Mouse (Mus musculus): ENCODE measurements around the gene Ccdc69. TPM values are rescaled to one million over a fixed set of nuclear protein-coding genes. Genes with fewer than 3 reads are reported as not detected.
A peak's percentile ranks its signal among the peaks of the same experiment; 100 is the strongest.
"Not testable (repeated sequence)": the region's sequence is repeated elsewhere in the genome, so short reads cannot be mapped to it uniquely, and the experiment has no call there.

The Ccdc69 gene
- polyA plus RNA-seq, 1 experiment from 2014 or later: 0.36 TPM

DNA sequence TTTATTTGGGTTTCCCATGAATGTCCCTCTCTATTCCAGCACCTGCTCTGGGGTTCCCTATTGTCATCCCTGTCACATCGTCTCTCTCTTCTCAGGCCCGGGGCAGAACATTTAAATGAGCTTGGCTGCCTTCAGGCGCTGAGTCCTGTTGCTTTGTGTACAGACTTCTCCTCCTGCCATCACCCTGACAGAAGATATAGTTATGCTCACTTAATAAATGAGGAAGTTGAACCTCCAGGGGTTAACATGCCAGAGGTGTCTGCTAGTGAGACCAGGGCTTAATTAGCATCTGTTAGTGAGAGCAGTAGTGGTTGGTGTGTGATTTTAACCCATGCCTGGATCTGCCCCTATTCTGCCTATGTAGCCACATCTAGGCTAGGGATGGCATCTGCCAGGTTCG lies 21.9 kb upstream of the Ccdc69 start:
- Histone ChIP-seq H3K27ac (ENCODE audit: low read depth, low read length) (no peak overlapping the region), H3K27me3 (ENCODE audit: control insufficient read depth, insufficient read depth, low read length) (no peaks in the 10 kb centered on the region), H3K4me1 (replicated peaks; ENCODE audit: control insufficient read depth, insufficient read depth, low read length) (peaks cover 4% of the 10 kb centered on the region; the same call in 1 of the 2 replicates), H3K36me3 (ENCODE audit: control insufficient read depth, insufficient read depth, low read length) (no peaks in the 10 kb centered on the region), H3K9me3 (ENCODE audit: control insufficient read depth, low read length) (no peaks in the 10 kb centered on the region), H3K4me2 (ENCODE audit: low read depth, low read length, severe bottlenecking) (no peak overlapping the region), H3K4me3 (ENCODE audit: low read depth, low read length) (no peak overlapping the region), H3K9ac (ENCODE audit: low read length) (no peak overlapping the region)
- 37% methylated on average over 4 of the region's 4 CpGs for WGBS
- no peak for ATAC-seq (replicated peaks; ENCODE audit: low FRiP score)
- DNase-seq (ENCODE audit: low spot score): no peak

DNA sequence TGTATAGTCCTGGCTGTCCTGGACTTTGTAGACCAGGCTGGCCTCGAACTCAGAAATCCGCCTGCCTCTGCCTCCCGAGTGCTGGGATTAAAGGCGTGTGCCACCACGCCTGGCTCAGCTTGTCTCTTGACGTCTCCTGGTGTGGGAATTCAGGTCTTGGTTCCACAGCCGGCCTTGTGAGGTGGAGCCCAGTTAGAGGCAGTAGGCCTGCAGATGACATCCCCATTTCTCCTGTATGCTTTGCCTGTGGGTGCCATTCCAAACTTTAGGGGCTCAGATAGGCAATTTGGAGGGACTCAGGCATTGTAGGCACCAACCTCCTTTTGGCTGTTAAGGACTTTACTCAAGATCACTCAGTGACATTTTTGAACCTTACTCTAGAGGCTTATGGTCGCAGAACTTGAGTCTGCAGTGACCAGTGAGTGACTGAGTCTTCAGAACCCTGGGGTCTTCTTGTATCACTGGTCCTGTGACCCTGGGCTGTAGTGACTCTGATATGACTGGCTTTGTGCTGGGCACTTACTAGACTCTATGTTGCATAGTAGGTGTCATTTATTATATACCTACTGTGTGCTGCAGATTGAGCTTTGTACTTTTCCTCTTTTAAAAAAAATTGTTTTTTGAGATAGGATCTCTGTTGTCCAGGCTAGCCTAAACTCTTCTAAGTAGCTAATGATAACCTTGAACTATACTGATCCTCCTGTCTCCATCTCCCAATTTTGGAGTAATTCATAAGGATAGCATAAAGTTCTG lies 21.3 kb upstream of the Ccdc69 start:
- Histone ChIP-seq H3K4me2 (ENCODE audit: low read depth, low read length, severe bottlenecking) (no peak overlapping the region), H3K27me3 (ENCODE audit: control insufficient read depth, insufficient read depth, low read length) (no peaks in the 10 kb centered on the region), H3K9ac (ENCODE audit: low read length) (no peak overlapping the region), H3K9me3 (ENCODE audit: control insufficient read depth, low read length) (no peaks in the 10 kb centered on the region), H3K4me3 (ENCODE audit: low read depth, low read length) (no peak overlapping the region), H3K27ac (ENCODE audit: low read depth, low read length) (no peak overlapping the region), H3K4me1 (replicated peaks; ENCODE audit: control insufficient read depth, insufficient read depth, low read length) (peaks cover 4% of the 10 kb centered on the region; the same call in 1 of the 2 replicates), H3K36me3 (ENCODE audit: control insufficient read depth, insufficient read depth, low read length) (no peaks in the 10 kb centered on the region)
- ATAC-seq (replicated peaks; ENCODE audit: low FRiP score) (no peak), DNase-seq (ENCODE audit: low spot score) (no peak)
- 93% methylated on average over 8 of the region's 8 CpGs for WGBS

DNA sequence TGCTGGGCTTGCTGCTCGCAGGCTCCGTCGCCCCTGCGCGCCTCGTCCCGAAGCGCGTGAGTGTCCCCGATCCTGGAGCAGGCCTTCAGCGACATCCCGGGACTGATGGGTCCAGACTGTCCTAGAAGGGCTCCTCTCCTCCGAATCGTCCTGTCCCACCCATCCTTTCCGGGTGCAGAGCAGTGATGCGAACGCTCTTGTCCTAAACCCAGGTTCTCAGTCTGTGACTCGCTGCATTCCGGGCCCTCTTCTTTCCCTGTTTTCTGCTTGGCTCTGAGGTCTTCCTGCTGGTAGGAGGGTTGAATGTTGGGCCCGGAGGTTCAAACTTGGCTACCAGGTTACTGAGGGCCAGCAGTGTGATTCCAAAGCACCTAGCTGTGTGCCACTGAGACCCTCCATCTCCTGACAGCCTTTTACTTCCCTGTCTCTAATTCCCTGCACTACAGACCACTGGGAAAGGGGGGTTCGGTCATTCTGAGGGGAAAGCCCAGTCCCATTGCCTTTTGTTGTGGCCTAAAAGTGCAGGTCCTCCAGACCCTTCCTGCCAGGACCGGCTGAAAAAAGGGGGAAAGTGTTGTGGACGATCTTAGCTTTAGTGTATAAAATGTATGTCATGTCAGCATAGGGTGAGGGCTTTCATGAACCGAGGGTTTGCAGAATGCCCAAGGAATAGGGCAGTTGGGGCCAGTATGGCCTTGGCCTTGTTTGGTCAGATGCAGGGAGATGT lies 20.4 kb upstream of the Ccdc69 start:
- peak overlapping the region; percentile 65 for H3K9ac ChIP-seq (ENCODE audit: low read length)
- WGBS: 16% methylated on average over 24 of the region's 24 CpGs

DNA sequence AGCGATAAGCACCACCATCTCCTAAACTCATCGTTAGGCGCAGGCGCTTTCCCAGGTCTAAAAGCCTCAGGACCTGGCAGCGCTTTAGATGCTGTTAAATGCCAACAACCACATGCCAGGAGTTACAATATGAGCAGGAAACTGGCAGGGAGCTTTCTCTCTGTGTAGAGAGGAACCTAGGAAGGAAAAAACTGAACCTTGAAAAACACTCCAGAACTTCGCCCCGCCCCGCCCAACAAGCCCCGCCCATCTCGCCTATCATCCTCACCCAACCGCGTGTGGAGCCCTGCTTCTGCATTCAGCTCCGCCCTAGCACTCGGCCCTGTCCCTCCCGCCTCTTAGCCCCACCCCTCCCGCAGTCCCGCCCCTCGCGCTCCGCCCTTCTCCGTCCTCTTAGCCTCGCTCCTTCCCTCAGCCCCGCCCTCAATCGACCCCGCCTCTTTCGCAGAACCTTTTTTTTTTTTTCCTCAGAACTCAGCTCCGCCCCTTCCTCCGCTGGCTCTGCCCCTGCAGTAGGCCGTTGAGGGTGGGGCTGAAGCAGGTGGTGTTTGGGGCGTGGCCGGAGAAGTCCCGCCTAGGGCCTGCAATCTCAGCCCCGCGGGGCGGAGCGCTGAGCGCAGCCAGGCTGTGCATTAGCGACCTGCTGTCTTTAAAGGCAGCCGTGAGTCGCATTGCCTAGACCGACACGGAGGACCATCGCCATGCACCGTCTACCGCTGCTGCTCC lies 19.7 kb upstream of the Ccdc69 start, which contains the start of gene Gm2a:
TSS of gene Gm2a (plus strand) at position 653 of the 726 bp plus-strand sequence.
- 2% methylated on average over 44 of the region's 45 CpGs for WGBS
- peak; percentile 93 for ATAC-seq (replicated peaks; ENCODE audit: low FRiP score)
- peaks cover 4% of the 10 kb centered on the region; the same call in 1 of the 2 replicates for H3K4me1 ChIP-seq (replicated peaks; ENCODE audit: control insufficient read depth, insufficient read depth, low read length)
- H3K27ac ChIP-seq (ENCODE audit: low read depth, low read length): no peak within 1 kb of the TSS
- no peaks in the 10 kb centered on the region for H3K9me3 ChIP-seq (ENCODE audit: control insufficient read depth, low read length)
- peak; percentile 99 for DNase-seq (ENCODE audit: low spot score)
- H3K27me3 ChIP-seq (ENCODE audit: control insufficient read depth, insufficient read depth, low read length): no peaks in the 10 kb centered on the region
- peak within 1 kb of the TSS; percentile 50 for H3K4me3 ChIP-seq (ENCODE audit: low read depth, low read length)
- no peaks in the 10 kb centered on the region for H3K36me3 ChIP-seq (ENCODE audit: control insufficient read depth, insufficient read depth, low read length)
- H3K4me2 ChIP-seq (ENCODE audit: low read depth, low read length, severe bottlenecking): peak within 1 kb of the TSS; percentile 74
- H3K9ac ChIP-seq (ENCODE audit: low read length): peak within 1 kb of the TSS; percentile 65

More for the DNA sequence above, 20.4 kb upstream of the Ccdc69 start:
- Histone ChIP-seq H3K4me2 (ENCODE audit: low read depth, low read length, severe bottlenecking) (peak overlapping the region; percentile 74), H3K4me1 (replicated peaks; ENCODE audit: control insufficient read depth, insufficient read depth, low read length) (peaks cover 4% of the 10 kb centered on the region; the same call in 1 of the 2 replicates), H3K36me3 (ENCODE audit: control insufficient read depth, insufficient read depth, low read length) (no peaks in the 10 kb centered on the region), H3K4me3 (ENCODE audit: low read depth, low read length) (peak overlapping the region; percentile 50), H3K27me3 (ENCODE audit: control insufficient read depth, insufficient read depth, low read length) (no peaks in the 10 kb centered on the region), H3K27ac (ENCODE audit: low read depth, low read length) (no peak overlapping the region), H3K9me3 (ENCODE audit: control insufficient read depth, low read length) (no peaks in the 10 kb centered on the region)
- ATAC-seq (replicated peaks; ENCODE audit: low FRiP score) (no peak), DNase-seq (ENCODE audit: low spot score) (no peak)

- DNase-seq (ENCODE audit: low spot score) (no peak), ATAC-seq (replicated peaks; ENCODE audit: low FRiP score) (no peak)
- no peaks in the 10 kb centered on the region for H3K9me3 ChIP-seq (ENCODE audit: control insufficient read depth, low read length)
- H3K4me3 ChIP-seq (ENCODE audit: low read depth, low read length): peak overlapping the region; percentile 50
- no peaks in the 10 kb centered on the region for H3K36me3 ChIP-seq (ENCODE audit: control insufficient read depth, insufficient read depth, low read length)
- peak overlapping the region; percentile 74 for H3K4me2 ChIP-seq (ENCODE audit: low read depth, low read length, severe bottlenecking)
- H3K4me1 ChIP-seq (replicated peaks; ENCODE audit: control insufficient read depth, insufficient read depth, low read length): peaks cover 4% of the 10 kb centered on the region; the same call in 1 of the 2 replicates
- WGBS: 41% methylated on average over 11 of the region's 11 CpGs
- H3K27ac ChIP-seq (ENCODE audit: low read depth, low read length): no peak overlapping the region
- H3K9ac ChIP-seq (ENCODE audit: low read length): no peak overlapping the region
- H3K27me3 ChIP-seq (ENCODE audit: control insufficient read depth, insufficient read depth, low read length): no peaks in the 10 kb centered on the region
Measured at GRCm38 (mm10) chr11:55096731-55097462, 19.0 kb upstream of the Ccdc69 start.

- H3K4me1 ChIP-seq (replicated peaks; ENCODE audit: control insufficient read depth, insufficient read depth, low read length); H3K27me3 ChIP-seq (ENCODE audit: control insufficient read depth, insufficient read depth, low read length); H3K9me3 ChIP-seq (ENCODE audit: control insufficient read depth, low read length); ATAC-seq (replicated peaks; ENCODE audit: low FRiP score); DNase-seq (ENCODE audit: low spot score); H3K36me3 ChIP-seq (ENCODE audit: control insufficient read depth, insufficient read depth, low read length); H3K9ac ChIP-seq (ENCODE audit: low read length); H3K27ac ChIP-seq (ENCODE audit: low read depth, low read length); H3K4me2 ChIP-seq (ENCODE audit: low read depth, low read length, severe bottlenecking); H3K4me3 ChIP-seq (ENCODE audit: low read depth, low read length): not testable (repeated sequence)
- 89% methylated on average over 4 of the region's 4 CpGs for WGBS
Measured at GRCm38 (mm10) chr11:55096296-55096695, 18.4 kb upstream of the Ccdc69 start.

DNA sequence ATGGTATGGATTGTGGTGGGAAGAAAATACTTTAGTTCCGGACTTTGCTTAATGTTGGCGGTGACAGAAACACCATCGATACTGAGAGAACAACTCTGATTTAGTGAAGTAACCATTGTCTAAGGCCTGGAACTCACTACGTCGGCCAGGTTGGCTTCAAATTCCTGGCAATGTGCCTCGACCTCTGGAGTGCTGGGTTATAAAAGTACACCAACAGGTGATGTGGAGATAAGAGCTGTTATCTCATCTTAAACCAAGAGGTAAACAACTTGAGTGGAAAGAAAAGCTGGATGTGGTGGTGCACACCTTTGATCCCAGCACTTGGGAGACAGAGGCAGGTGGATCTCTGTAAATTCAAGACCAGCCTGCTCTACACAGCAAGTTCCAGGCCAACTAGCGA lies 15.2 kb upstream of the Ccdc69 start:
- Histone ChIP-seq H3K4me2 (ENCODE audit: low read depth, low read length, severe bottlenecking) (no peak overlapping the region), H3K27me3 (ENCODE audit: control insufficient read depth, insufficient read depth, low read length) (no peaks in the 10 kb centered on the region), H3K27ac (ENCODE audit: low read depth, low read length) (no peak overlapping the region), H3K4me1 (replicated peaks; ENCODE audit: control insufficient read depth, insufficient read depth, low read length) (no peaks in the 10 kb centered on the region), H3K4me3 (ENCODE audit: low read depth, low read length) (no peak overlapping the region), H3K36me3 (ENCODE audit: control insufficient read depth, insufficient read depth, low read length) (no peaks in the 10 kb centered on the region), H3K9ac (ENCODE audit: low read length) (no peak overlapping the region), H3K9me3 (ENCODE audit: control insufficient read depth, low read length) (no peaks in the 10 kb centered on the region)
- 90% methylated on average over 7 of the region's 7 CpGs for WGBS
- ATAC-seq (replicated peaks; ENCODE audit: low FRiP score): no peak
- DNase-seq (ENCODE audit: low spot score): no peak

DNA sequence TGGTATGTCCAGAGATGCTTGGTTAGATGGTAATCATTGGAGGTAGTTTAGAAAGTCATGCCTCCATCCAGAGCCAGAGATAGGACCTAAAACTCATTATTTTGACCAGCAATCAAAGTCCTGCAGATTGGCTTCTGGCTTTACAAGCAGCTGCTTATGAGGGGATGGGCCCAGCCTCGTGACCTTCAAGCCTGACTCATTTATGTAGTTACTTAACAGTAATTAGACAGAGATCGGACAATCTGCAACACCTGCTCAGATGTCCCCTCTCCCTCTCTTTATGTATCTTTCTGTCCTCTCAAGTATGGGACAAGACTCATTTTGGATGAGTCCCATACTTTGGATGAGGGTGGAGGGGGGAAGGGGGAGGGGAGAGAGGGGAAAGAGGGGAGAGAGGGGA lies 12.0 kb upstream of the Ccdc69 start:
- 74% methylated on average over 2 of the region's 2 CpGs for WGBS
- Histone ChIP-seq H3K27ac (ENCODE audit: low read depth, low read length) (no peak overlapping the region), H3K27me3 (ENCODE audit: control insufficient read depth, insufficient read depth, low read length) (no peaks in the 10 kb centered on the region), H3K4me3 (ENCODE audit: low read depth, low read length) (no peak overlapping the region), H3K36me3 (ENCODE audit: control insufficient read depth, insufficient read depth, low read length) (no peaks in the 10 kb centered on the region), H3K9ac (ENCODE audit: low read length) (no peak overlapping the region), H3K4me2 (ENCODE audit: low read depth, low read length, severe bottlenecking) (no peak overlapping the region), H3K9me3 (ENCODE audit: control insufficient read depth, low read length) (no peaks in the 10 kb centered on the region), H3K4me1 (replicated peaks; ENCODE audit: control insufficient read depth, insufficient read depth, low read length) (no peaks in the 10 kb centered on the region)
- DNase-seq (ENCODE audit: low spot score) (no peak), ATAC-seq (replicated peaks; ENCODE audit: low FRiP score) (no peak)
